Mouse (Mus musculus): Measurements from ENCODE around the gene Slc25a3.
A peak's percentile ranks its signal among the peaks of the same experiment; 100 is the strongest.

Slc25a3 gene

DNA sequence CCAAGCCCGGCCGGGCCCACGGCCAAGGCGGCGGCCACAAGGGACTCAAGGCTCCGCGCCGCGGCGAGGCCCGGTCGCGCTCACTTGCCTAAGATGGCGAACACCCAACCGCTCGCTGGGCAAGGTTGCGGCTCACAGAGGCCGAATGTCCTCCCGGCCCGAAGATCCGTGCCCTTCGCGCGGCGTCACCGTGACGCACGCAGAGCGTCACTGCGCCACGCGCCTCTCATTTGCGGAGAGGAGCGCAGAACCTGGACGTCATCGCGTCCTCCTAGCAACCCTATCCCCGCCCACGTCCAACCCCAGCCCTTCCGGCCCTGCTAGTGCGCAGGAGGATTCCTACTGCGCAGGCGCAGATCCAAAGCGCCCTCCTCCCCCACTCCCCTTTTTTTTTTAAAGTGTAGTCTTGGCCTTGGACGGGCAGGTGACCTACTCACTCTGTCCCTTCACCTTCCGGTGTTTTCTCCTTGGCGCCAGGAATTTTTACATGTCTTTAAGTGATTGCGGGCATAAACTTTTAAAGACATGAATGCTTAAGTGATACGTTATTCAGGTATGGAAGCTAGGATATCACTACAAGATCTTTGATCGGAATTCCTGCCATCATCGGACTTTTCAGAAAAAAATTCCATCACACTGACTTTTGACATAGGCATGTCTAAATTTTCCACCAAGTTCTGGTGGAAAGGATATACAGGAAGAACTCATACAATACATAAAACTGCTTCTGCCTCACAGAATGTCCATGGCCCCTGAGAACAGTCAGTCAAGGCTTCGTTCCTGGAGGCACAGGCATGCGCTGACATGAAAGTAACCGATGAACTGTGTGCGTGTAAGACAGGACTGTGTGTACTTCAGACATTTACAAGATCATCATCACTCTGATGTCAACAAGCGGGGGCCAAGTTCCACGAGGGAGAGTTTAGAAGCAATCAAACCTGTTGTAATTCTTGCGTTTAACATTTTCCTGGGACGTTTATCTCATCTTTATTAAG lies at the start of gene Slc25a3:
TSS of gene Slc25a3 (minus strand) at position 232 of the 995 bp plus-strand sequence.
- peak; percentile 98 for DNase-seq (ENCODE audit: low read depth)

DNA sequence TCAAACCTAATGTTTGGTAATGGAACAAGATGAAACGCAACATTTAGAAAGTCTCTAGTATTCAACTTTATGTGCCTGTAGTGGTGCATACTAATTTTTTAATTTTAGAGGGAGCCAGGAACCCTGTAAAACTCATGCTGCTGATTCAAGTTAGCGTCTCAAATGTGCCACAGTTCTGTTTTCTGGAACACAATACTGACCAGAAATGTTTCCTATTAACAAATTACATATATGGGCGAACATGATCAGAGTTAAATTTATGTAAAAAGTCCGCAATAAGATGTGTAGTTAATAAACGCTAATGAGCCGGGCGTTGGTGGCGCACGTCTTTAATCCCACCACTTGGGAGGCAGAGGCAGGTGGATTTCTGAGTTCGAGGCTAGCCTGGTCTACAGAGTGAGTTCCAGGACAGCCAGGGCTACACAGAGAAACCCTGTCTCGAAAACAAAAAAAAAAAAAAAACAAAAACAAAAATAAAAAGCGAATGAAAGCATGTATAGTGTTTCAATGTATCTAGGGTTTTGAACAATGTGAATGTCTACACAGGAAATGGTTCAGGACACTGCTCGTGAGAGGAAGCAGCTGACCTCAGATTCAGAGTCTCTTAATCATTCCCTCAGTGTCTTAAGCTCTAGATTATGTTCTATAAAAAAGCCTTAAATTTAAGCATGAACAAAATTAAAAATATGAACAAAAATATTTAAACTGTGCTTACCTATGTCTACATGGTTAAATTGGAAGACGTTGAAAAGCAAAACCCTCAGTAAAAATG lies 48.7 kb upstream of the Slc25a3 start:
- DNase-seq (ENCODE audit: low read depth) = no peak

GRCm38 (mm10) chr10:91171455-91172328 lies 47.8 kb upstream of the Slc25a3 start:
- peak; percentile 78 for DNase-seq (ENCODE audit: low read depth)

- DNase-seq (ENCODE audit: low read depth) = no peak
These were observed 47.2 kb upstream of the Slc25a3 start for GRCm38 (mm10) chr10:91171041-91171440.

- no peak for DNase-seq (ENCODE audit: low read depth)
These were observed 46.5 kb upstream of the Slc25a3 start for GRCm38 (mm10) chr10:91170143-91170941.

- no peak for DNase-seq (ENCODE audit: low read depth)
These were observed 45.7 kb upstream of the Slc25a3 start for GRCm38 (mm10) chr10:91169414-91170065.

GRCm38 (mm10) chr10:91167352-91167751 lies 43.5 kb upstream of the Slc25a3 start:
- no peak for DNase-seq (ENCODE audit: low read depth)

GRCm38 (mm10) chr10:91166890-91167289 lies 43.0 kb upstream of the Slc25a3 start:
- DNase-seq (ENCODE audit: low read depth) = no peak

GRCm38 (mm10) chr10:91165850-91166249 lies 42.0 kb upstream of the Slc25a3 start:
- no peak for DNase-seq (ENCODE audit: low read depth)

GRCm38 (mm10) chr10:91164491-91164890 lies 40.6 kb upstream of the Slc25a3 start:
- DNase-seq (ENCODE audit: low read depth) = no peak

DNA sequence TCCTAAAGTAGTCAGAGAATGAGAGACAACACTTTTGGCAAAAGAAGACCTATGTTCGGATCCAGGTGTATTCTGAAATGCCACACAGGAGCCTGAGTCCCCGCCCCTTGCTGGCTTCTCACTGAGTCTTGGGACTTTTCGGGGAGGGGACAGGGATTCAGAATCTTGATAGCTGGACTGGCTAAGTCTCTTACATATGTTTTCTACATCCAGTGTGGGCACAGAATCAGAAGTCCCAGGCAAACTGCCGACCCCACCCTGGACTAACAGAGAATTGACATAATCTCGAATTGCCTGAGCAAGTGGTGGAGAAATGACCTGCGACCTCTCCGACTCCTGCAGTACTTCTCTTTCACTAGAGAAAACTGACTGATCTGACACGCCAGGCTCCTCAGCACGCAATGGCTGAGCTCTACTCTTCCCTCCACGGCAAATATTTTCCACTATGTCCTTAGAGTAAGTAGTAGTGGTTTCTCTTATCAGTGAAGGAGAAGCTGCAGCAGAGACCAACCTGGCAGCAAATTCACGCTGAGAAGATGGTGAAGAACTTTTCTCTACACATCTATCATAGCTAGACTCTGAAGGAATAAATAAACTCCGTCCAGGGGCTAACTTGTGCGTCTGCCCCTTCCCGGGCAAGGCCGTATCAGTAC lies 38.8 kb upstream of the Slc25a3 start:
- DNase-seq (ENCODE audit: low read depth) = no peak

DNA sequence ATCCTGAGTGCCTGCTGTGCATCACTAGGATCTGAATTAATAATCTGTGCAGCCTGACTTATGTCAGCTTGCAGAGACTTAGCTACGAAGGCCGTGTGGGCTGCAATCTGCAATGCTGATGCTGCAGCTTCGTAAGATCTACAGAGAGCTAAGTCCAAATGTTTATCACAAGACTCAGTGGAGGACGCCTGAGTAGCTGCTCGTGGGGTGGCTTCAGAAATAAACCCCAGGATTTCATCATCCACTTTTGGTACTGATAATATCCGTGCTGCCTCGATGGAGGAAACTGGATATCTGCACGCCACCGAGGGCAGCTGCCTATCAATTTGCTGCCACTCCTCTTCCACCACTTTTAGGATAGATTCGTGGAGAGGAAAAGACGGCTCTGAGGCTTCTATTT lies 38.2 kb upstream of the Slc25a3 start:
- no peak for DNase-seq (ENCODE audit: low read depth)

GRCm38 (mm10) chr10:91161006-91161405 lies 37.1 kb upstream of the Slc25a3 start:
- no peak for DNase-seq (ENCODE audit: low read depth)

DNA sequence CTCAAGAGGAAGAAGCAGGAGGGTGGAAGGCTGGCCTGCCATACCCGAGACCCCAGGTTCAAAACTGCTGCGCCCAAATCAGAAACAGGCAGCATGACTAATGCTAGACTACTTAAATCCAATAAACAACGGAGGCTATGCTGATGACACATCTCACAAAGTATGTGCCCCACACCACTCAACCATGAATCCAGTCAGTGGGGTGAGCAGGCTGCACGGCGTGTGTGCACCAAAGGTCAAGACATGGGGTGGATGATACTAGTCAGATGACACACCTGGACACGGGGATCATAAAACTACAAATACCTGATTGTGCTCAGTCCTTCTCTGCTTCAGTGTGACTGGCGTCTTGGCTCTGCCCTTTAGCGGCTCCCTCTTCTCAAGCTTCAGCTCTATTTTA lies 34.6 kb upstream of the Slc25a3 start:
- peak; percentile 82 for DNase-seq (ENCODE audit: low read depth)

- DNase-seq (ENCODE audit: low read depth) = no peak
These were observed 32.5 kb upstream of the Slc25a3 start for GRCm38 (mm10) chr10:91156338-91156737.

DNA sequence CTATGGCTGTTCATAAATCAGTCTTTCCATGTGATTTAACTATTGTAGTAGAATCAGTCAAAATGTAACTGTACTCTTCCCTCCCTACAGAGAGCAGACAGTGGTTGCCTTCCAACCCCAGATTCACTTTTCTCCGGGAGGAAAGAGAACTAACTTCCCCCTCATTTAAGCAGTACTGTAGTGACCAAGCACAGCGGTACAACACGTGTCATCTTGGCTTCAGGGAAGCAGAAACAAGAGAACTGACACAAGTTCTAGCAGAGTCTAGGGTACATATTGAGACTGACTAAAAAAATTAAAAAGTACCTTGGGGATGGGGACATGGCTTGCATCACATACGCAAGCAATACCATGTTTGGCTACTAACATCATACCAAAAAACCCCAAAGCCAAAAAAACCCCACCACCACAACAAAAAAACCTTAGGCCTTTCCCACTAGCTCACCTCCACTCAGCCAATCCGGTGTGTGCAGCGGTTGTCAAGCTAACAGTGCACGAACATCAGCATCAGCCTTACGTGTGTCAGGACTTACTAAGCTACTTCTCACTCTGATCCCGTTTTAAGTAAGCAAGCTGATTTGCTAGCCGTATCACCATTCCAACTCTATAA lies 30.1 kb upstream of the Slc25a3 start:
- no peak for DNase-seq (ENCODE audit: low read depth)

DNA sequence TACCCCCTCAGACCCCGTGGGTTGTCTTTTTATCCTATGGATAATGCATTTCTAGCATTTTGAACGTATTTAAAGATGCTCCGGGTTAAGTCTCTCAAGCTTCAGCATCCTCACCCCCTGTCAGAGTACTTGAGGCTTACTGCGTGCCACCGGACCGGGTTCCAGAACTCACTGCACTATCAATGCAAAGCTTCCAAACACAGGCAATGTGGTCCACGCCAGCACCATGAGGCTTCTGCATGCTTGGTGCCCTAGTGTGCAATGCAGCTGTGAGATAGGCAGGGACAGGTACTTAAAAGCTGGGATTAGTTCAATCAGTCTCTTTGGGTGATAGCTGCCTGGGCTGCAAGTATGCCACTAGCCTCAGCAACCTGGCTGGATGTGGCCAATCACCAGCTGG lies 21.6 kb upstream of the Slc25a3 start:
- no peak for DNase-seq (ENCODE audit: low read depth)

- no peak for DNase-seq (ENCODE audit: low read depth)
These were observed 19.7 kb upstream of the Slc25a3 start for GRCm38 (mm10) chr10:91143313-91144230.
